Mouse (Mus musculus) layer of hippocampus, postnatal 10 days (tissue): ENCODE data around the gene 4932414N04Rik. TPM values are rescaled to one million over a fixed set of nuclear protein-coding genes. Genes with fewer than 3 reads are reported as not detected.
"Not testable (repeated sequence)": the region's sequence is repeated elsewhere in the genome, so short reads cannot be mapped to it uniquely, and the experiment has no call there.

ENCODE experiments used
- DNase-seq, 2 experiments: peaks; one replicate each; pipeline ENCODE4 v3.0.0; 2021; ENCODE audit warnings: low spot score in 2 of 2
- long read RNA-seq: library from polyadenylated mRNA; stranded (forward); transcript quantifications from one replicate; pipeline ENCODE4 v2.0.0, GENCODE M21; 2023
- total RNA-seq, 2 experiments: library from RNA; stranded (reverse); gene quantifications; 2 replicates each; pipeline ENCODE4 v1.2.3; 2021

The 4932414N04Rik gene
- not detected for total RNA-seq
- long read RNA-seq = 0 reads

DNA sequence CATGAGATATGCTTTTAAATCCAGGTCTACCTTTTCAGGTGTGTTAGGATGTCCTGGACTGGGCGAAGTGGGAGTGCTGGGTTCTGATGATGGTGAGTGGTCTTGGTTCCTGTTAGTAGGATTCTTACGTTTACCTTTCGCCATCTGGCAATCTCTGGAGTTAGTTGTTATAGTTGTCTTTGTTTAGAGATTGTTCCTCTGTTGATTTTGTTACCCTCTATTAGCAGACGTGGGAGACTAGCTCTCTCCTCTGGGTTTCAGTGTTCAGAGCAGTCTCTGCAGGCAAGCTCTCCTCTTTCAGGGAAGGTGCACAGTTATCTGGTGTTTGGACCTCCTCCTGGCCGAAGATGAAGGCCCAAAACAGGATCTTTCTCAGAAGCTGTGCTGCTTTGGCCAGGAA lies at the start of gene 4932414N04Rik:
TSS of gene 4932414N04Rik (plus strand) at position 301 of the 400 bp plus-strand sequence.
- not testable (repeated sequence) for DNase-seq

DNA sequence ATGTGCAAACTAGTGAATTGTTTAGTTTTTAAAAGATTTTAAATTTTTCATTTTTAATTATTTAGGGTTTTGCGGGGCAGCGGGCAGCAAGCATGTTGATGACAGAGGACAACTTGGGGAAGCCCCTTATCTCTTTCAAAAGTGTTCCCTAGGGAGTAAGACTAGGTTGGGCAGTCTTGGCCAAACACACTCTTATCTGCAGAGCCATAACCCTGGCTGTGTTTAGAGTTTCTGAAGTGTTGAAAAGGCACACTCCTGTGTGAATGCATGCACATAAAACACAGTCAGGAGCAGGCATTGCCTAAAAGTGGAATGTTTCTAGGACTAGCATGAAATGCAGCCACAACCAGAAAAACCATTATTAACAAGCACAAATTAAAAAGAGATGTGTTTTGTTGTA lies 75.9 kb downstream of the 4932414N04Rik start:
- no peak for DNase-seq

DNA sequence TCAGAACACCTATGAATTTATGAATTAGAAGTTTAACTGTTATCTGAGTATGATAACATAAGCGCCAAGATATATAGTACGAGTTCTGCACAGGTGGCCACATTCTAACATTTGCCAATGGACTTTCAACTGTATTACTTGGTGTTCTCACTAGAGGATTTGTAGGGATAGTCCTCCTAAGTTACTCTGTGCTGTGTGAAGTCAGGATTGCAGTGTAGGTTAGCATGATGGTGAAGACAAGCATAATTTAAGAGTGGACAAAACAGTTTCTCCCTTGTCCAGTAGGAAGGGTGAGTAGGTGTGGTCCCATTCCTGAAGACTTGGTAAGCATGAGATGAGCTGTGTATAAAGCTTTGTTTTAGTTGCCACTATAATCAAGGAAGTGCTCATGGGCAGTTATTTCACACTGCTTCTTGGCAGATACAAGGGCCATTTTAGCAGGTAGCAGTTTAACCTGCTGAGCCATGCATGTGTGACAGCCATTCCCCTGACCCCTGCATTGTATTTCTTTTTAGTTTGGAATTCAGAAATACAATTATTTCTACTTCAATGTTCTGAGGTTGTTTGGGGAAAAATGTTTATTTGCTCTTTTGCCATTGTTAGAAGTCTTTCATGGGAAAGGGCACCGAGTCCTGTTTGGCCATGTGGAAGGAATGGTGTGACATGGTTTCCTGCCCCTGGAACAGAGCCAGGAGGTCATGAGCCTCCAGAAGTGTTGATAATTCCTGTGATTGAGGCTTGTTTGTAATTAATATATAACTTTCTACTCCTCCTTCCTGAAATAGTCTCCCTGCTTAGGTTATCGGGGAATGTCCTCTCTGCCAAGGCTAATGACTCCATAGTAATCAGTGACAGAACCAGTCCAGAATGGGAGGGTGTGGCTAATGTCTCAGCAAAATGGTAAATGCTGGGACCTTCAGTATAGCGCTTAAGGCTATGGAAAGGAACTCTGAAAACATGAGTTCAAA lies 83.8 kb downstream of the 4932414N04Rik start:
- DNase-seq = no peak

DNA sequence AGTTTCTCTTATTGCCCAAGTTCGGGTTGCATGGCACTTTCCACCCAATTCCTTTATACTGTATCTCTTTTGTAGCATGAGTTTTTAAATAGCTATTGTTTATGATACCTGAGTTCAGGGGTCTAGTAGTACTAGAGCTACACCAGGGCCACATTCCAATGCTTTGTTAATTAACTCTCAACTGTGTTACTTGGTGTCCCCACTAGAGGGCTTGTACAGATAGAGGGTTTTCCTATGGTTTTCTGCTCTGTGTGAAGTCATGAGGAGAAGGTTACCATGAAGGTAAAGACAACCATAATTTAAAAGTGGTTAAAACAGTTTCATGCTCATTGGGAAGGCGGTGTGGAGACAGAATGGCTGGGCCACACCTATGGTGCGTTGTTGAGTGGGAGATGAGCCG lies 88.3 kb downstream of the 4932414N04Rik start:
- no peak for DNase-seq

DNA sequence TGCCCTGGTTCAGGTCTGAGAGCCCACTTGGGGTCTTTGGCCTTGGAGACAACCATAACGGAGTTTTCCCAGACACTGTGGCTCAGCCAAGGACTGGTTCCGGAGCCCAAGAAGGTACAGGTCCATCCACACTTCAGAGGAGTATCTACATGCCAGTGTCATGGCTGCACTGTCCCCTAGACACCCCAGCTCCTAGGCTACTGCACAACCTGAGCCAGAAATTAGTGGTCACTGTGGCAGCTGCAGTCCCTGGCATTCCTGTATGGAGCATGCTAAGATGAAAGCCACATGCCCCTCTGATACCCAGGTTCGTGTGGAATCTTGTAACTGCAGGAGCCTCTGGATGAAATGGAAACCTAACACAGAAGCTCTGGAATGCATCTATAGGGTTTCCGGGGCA lies 99.9 kb downstream of the 4932414N04Rik start:
- no peak for DNase-seq

DNA sequence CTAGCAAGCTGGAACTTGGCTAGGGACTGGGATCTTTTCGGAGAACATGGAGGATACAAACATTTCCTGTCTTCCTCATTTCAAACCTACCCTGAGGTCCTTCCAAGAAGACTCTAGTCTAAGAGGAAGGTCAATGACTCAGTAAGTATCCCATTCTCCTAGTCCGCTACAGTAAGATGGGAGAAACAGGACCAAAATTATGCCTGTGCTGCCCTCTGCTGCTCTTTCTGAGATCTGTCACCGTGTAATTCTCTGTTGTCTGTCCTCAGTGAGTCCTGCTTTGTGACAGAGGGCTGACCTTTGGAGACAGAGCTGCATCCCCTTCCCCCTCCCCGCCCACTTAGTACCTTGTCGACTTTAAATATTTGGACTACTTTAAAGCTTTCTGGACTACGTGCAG lies 100.5 kb downstream of the 4932414N04Rik start:
- DNase-seq = peak; percentile 37 to 63

DNA sequence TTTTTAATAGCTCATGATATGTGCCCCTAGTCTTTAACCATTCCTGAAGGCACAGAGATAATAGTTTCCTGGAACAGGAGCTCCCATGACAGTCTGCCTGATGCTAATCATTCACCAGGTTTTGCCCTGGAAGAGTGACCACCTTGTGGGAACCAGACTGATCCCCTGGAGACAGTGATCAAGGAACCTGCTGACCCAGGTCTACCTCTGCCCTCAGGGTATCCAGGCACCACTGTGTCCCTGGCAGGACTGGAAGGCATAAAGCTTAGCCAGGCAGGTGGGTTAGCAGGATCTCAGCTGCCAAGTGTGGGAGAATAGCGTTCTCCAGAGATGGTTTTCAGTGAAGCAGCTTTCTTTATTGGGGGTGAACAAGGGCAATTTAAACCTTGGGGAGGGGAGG lies 109.1 kb downstream of the 4932414N04Rik start:
- no peak for DNase-seq

DNA sequence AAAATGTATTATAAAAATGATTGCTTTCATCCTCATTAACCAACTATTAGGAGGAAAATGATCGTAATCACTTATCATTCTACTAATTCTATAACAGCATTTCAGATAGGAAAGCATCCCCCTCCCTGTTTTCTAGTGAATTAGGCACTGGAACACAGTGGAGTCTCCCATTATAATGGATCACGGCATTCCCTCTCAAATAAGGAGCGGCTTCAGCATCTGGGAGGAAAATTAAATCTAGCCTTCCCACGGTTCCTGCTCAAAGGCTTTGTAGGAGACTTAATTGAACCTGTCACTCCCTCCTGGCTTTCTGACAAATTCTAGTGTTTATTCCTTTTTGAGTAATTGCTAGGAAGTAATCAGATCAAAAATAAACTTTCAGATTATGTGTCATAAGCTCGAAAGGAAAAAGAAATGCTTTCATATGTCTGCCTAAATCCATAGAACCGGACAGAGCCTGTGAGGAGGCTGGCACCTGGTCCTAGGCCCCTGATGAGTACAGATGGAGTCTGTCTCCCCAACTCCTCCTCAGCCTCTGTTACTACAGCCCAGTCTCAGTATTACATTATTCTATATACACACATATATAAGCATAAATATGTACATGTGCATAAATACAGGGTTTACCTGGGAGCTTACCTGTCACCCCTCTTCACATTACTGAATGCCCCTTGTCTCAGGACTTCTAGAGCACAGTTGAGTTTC lies 111.1 kb downstream of the 4932414N04Rik start:
- DNase-seq = no peak

DNA sequence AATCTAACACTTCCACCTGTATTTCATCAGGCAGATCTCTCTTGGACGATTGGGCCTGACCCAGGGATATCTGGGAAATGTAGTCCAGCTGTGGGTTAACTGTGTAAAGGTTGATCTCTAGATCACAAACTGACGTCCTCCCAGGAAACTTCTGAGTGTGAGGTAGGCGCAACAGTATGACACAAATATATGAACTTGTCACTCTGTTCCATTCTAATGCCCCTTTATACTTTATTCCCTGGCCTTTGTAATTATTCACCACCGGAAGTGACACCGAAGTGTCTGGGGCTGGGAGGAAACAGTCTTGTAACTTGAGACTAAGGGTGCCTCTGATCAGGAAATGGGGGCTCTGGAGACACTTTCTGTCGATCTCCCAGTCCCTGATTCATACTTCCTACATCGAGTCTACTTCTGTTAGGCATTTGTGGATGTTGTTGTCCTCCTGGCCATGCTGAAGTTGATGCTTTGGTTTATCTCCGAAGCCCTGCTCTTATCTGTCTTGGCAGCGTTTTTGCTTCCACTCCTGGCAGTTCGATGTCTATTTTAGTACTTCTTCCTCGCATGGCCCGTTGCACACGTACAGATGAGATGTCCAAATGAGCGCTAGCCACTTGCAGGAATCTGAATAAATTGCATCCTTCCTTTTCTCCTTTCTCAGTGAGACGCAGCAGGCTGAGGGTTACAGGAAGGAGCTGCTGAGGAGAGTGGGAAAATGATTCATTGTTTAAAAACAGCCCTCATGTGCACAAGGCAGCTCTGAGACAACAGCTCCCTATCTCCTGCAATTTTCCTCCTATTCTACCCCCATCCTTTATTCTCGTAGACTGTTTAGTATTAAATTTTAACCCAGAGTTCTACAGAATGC lies 126.2 kb downstream of the 4932414N04Rik start:
- DNase-seq = no peak

DNA sequence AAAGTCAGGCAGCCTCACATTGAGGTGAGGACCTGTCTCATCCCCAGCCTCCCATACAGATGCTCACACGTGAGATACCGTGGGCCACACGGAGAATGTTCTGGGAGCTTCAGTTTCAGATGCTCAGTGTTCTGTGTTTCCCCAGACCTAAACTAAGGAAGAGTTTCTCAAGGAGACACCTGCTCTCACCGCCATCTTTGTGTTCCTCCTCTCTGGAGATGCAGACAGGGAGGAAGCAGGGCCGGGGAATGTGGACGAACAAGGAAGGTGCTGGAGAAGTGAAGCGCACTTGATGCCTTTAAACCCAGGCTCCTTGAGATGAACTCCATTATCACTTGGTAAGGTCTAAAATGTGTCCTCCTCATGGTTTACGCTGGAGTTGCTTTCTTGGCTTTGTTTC lies 127.4 kb downstream of the 4932414N04Rik start:
- not testable (repeated sequence) for DNase-seq

DNA sequence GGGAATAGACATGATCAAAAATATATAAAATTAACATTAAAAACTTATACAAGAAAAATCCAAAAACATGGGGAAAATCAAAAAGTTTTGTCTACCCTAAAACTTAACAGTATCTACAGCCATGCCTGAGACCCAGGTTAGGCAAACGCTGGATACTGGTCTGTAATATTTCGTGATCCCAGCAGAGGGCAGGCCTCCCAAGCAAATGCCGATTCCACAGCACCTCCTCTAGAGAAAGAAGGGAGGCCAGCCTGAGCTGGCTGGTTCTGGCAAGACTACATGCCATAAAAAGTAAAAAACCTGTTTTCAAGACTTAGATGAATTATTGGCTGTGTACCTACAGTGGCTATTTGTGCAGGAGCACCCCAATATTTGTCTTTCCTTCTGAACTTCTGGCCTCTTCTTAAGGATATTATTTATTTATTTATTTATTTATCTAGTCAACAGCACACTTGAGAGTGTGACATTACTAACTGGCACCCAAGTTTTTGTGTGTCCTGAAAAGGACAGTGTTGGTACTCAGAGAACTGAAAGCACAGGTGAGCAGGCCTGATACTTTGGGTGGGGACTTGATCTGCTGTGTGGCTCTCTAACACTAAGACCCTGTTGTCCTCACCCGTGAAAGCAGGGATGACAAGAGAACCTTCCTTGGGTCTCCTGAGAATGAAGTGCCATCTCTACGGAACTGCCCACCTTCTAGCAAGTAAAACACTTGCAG lies 128.6 kb downstream of the 4932414N04Rik start:
- DNase-seq = peak; percentile 91

DNA sequence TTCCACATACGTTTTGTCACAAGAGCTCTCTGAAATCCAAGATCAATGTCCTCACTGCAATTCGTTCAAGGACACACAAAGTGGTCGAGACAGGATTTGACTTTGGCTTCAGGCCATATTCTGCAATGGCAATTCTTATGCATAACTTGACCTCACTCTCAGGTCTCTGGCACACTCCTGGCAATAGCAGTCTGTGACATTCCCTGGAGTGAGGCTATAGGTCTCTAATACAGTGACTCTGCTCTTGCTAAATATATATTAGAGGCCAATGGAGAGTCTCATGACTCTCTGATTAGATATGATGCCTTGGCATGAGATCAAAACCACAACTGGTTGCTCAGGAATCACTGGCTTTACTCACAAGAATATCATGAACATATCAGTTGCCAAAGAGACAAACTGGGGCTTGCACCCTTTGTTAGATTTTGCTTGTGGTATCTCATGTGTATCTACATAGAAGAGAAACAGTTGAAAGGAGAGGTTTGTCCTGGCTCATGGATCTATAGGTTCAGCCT lies 130.9 kb downstream of the 4932414N04Rik start:
- DNase-seq = no peak

DNA sequence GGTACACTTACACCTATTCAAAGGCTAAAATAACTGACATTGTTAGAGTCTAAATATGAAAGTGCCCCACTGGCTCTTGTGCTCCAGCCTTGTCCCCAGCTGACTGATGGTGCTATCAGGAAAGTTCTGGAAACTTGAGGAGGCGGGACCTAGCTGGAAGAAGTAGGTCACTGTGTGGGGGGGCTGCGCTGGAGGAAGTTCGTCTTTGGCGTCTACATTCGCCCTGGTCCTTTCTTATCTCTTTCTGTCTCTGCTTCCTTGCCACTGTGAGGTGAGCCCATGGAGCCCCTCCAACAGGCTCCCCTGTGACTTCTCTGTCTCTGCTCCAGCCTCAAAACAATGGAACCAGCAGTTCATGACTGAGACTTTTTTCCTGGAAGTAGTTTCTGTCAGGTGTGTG lies 136.0 kb downstream of the 4932414N04Rik start:
- no peak for DNase-seq

DNA sequence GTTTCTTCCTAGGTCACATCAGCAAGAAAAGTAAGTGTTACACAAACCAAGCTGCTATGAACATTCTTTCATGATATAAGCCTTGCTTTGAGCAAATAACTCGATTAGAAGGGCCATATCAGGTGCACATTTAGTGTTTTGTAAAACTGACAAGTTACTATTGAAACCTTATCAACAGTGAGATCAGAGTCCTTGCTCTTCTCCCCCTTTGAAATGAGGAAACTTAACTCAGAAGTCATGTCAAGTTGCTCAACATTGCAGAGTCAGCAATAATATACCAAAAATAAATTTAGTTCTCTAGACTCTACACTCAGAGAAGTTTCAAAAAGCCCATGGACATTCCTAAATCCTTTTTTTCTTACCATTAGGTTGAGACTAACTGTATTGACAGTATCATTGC lies 137.2 kb downstream of the 4932414N04Rik start:
- DNase-seq = no peak

DNA sequence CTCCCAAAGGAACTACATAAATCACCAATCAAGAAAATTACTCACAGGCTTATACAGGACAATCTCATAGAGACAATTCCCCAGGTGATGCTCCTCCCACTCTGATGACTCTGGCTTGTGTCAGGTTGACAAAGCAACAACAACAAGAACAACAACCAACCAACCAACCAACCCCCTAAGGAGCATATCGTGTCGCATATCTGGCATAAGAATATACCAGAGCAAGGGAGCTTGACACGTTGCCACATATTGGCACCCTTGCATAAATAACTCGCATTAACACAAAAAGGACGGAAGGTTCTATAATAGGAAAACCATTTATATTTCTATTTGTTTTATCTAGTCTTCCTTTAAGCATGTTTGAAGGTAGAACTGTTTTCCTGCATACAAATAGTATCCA lies 137.9 kb downstream of the 4932414N04Rik start:
- no peak for DNase-seq

DNA sequence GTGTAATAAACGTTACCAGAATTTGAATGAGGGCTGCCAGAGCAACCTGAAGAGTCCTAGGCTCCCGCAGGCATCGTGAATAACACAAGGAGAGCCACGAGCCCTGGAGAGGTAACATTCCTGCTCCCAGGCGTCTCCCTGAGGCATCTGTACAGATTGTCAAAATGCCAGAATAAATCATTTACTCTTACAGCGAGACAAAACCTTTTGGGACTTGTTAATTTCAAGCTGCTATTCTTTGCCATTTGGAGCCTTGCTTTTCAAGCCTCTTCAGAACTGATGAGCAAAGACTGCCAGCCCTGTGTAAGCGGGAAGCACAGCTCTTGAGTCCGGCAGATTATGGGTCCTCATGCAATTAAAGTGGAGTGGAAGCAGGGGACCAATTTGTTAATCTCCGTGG lies 138.3 kb downstream of the 4932414N04Rik start:
- DNase-seq = no peak

DNA sequence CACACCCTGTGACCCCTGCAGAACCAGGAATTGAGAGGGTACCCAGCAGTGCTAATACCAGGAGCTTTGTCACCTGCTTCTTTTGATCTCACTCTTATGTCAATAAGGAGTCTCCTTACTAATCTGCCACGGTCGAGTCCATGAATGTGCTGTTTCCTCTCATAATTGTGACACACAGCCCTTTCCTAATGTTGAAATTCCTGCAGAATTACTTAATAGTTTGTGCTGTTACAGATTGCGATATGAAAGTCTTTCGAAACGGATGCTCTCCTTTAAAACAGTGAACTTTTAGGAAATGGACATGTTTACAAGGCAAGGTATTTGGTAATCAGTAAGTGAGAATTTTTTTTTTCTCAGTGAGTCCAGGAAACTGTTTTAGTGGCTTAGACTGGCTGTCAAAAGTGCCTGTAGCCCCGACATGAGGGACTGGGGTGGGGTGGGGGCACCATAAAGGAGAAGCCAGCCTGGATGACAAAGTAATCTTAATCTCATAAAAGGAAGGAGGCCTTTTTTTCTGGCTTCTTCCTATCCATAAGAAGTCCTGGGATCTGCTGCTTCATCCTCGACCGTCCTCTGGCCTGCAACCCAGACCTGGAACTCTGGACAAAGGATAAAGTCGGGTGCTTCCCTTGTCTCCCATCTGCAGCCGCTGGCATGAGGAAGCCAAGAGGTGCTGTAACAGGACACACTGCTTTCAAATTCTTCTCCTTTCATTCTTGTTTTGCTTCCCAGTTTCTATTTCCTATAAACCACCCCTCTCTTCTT lies 139.9 kb downstream of the 4932414N04Rik start:
- DNase-seq = no peak

DNA sequence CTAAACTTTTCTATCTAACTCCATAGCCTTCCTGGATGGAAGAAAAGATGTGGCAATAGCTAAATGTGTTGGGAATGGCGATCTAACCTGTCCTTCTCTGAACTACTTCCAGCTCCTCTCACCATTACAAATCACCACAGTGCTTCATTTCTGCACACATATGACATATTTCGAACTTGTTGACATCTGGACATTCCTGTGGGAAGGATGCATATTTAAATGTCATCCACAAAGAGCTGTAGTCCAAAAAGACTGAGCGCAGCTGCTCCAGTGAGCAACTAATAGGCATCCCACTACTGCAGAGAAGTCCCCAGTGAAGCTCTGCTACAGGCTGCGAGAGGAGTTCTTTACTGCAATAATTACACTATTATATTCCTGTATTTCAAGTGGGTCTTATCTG lies 140.8 kb downstream of the 4932414N04Rik start:
- no peak for DNase-seq
